Mouse (Mus musculus) bone marrow macrophage, adult 2 months (primary cell): Measurements from ENCODE around the gene Fdxacb1.

Experiments used
- CTCF ChIP-seq: IDR thresholded peaks from 2 replicates; pipeline ENCODE4 v1.5.1; 2012; ENCODE audit warnings: low read depth, mild to moderate bottlenecking, low read length, moderate library complexity
- POLR2A ChIP-seq: IDR thresholded peaks from 2 replicates; pipeline ENCODE4 v1.6.1; 2012; ENCODE audit warnings: mild to moderate bottlenecking, low read depth, low read length, borderline replicate concordance

DNA sequence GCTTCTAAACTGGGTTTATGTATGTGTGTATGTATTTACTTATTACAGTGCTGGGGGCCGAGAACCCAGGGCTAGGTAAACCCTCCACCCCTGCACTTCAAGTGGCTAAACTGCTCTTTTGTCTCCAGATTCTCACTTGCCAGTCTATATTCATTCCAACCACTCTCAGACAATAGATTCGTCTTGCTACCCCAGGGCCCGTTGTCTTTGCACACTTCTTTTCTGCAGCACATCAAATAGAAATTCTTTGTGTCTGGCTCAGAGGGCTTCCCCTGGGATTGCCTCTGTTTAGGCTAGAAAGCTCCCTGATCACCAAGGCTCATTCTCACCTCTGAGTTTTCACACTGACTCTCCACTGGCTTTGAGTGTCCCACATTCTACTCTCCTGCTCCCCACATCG, 35.5 kb upstream of the Fdxacb1 start:
- TF ChIP-seq CTCF (no peak), POLR2A (no peak)
